ENCODE assay signal across 8 mouse cellular contexts in the genomic region with DNA sequence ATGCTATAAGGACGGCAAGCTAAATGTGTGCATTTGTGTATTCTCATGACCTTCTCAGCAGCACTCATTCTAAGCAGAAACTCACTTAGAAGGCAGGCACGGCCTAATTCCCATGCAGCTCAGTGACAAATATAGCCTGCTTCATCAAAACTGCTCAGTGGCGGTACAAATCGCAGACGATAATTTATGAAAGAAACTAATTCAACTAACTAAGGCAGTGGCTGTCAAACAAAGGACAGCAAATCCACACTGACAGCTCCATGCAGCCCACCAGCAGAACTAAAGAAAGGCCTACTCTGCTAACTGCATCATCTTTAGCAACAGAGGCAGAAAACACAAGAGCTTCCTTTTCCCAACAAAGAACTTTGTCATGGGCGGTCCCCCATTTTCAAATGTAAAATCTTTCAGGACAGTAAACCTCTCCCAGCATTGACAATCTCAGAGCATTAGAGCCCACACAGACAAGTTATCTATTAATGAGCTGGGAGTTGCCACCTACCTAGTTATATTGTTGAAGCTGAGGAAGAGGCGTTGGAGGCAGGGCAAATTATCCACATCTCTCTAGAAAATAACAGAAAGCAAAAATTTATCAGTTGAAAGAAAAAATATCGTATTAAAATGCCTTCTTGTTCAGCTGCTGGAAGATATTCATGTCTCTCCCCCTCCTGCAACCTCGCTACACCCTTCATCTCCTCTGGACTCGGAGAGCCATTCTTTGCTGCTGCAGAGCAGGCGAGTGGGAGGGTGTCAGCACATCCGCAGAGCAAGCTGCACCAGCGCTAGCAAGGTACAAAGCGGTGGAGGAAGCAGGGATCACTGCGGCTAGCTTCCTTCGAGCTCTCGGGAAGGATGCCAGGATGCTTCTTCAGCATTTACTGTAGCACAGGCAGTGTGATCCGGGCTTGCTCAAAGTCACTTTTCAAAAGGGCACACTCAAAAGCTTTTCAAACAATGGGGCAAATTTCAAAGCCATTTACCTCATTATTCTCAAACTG. TPM values are rescaled to one million over a fixed set of nuclear protein-coding genes. Genes with fewer than 3 reads are reported as not detected.
DNase-seq lines count a peak whose midpoint lies in the region; ATAC-seq and TF ChIP-seq lines count a peak whose summit lies in the region.
"Had no signal": no experiment of that assay in that cellular context is flagged by ENCODE, and none has a peak within 500 bp of the region (broad histone marks: within the 10 kb centered on the region; RNA-seq: fewer than 3 reads in every experiment).

No protein-coding gene starts in this region.

- no peaks in the 10 kb centered on the region for H3K4me1 ChIP-seq in kidney, postnatal 0 days (replicated peaks; ENCODE audit: insufficient read depth, low read length)
- H3K4me1 ChIP-seq: heart, embryonic 15.5 days had no signal

- H3K9me3 ChIP-seq in kidney, postnatal 0 days (replicated peaks; ENCODE audit: low read length), result no peaks in the 10 kb centered on the region
- H3K9me3 ChIP-seq: heart, embryonic 15.5 days had no signal

- no peaks in the 10 kb centered on the region for H3K27me3 ChIP-seq in kidney, postnatal 0 days (ENCODE audit: insufficient read depth, low read length)
- H3K27me3 ChIP-seq: heart, embryonic 15.5 days had no signal

- peak overlapping the region; percentile 31; the same call in 1 of the 2 replicates for H3K4me2 ChIP-seq in kidney, postnatal 0 days (ENCODE audit: low read length)
- H3K4me2 ChIP-seq: heart, embryonic 15.5 days had no signal

- DNase-seq in adrenal gland, adult 18-20 months (ENCODE audit: low spot score in 2 of 2), result peak; percentile 39 to 40
- peak; percentile 73 for DNase-seq in cerebellum, adult 11 months
- DNase-seq in frontal cortex, adult 2 months (ENCODE audit: extremely low spot score in 1 of 2, low spot score in 1 of 2), result peak; percentile 79 to 90
- peak; percentile 71 for DNase-seq in kidney, postnatal 0 days (ENCODE audit: low spot score)
- peak; percentile 55 for DNase-seq in lung, postnatal 14 days
- peak; percentile 91 for DNase-seq in right cerebral cortex, adult 18-20 months
- no peak for DNase-seq in c-Kit-positive CD71-positive TER-119-positive erythroid progenitor cells, embryonic 14.5 days (ENCODE audit: low spot score)

- no peak overlapping the region for H3K27ac ChIP-seq in kidney, postnatal 0 days
- H3K27ac ChIP-seq: heart, embryonic 15.5 days had no signal

- H3K9ac ChIP-seq in kidney, postnatal 0 days (ENCODE audit: low read depth, low read length), result no peak overlapping the region
- H3K9ac ChIP-seq: heart, embryonic 15.5 days had no signal

- no peak for ATAC-seq in kidney, postnatal 0 days (replicated peaks; ENCODE audit: low FRiP score, low read depth)

- no peak for TF ChIP-seq CTCF in kidney, postnatal 0 days (IDR thresholded peaks at IDR 0.05; ENCODE audit: low read depth)

- 44% methylated on average over 18 of the region's 18 CpGs for WGBS in kidney, postnatal 0 days

- no peaks in the 10 kb centered on the region for H3K36me3 ChIP-seq in kidney, postnatal 0 days (ENCODE audit: insufficient read depth, low read length)
- H3K36me3 ChIP-seq: heart, embryonic 15.5 days had no signal

- no peak overlapping the region for H3K4me3 ChIP-seq in kidney, postnatal 0 days (replicated peaks; ENCODE audit: low read depth, low read length)
- H3K4me3 ChIP-seq: heart, embryonic 15.5 days had no signal

RNA-seq across cellular contexts. Expression of a gene that starts 38.7 kb away (rescaled TPM):
- 10 to 100 TPM; 11.1 to 12.4 TPM for total RNA-seq in adrenal gland, adult 18-20 months (2021)
- 65.1 and 67.9 TPM in 2 replicates for polyA plus RNA-seq in frontal cortex, adult 2 months (2012; rRNA removed)
- 12.3 and 13.1 TPM in 2 replicates for polyA plus RNA-seq in kidney, postnatal 0 days (2015; fragmentation: Nextera tagmentation; extraction: Ambion mirVana)
